In genomic region chr11:90314606-90315005, GRCm38 (mm10) we compare ENCODE assay signal across 20 mouse cellular contexts.
DNase-seq lines count a peak whose midpoint lies in the region; ATAC-seq lines count a peak whose summit lies in the region.
"Had no signal": no experiment of that assay in that cellular context is flagged by ENCODE, and none has a peak within 500 bp of the region (broad histone marks: within the 10 kb centered on the region; RNA-seq: fewer than 3 reads in every experiment).

No protein-coding gene starts in this region.

- intact Hi-C loops in left cerebral cortex, postnatal 14 days (cut with DNase I), result loop anchor here (5.0 kb wide), 4 partner anchors 53 to 308 kb away; no protein-coding TSS in a partner anchor

- ATAC-seq in frontal cortex, adult (ENCODE audit: low TSS enrichment), result peak; percentile 59; the same call in 1 of the 2 replicates
- ATAC-seq: activated CD4-positive, CD25-positive, alpha-beta regulatory T cell, adult 4 months; CD4-positive, CD25-positive, alpha-beta regulatory T cell, adult 4 months; forebrain, embryonic 13.5 days; forebrain, embryonic 15.5 days; forebrain, postnatal 0 days; Patski had no signal

- DNase-seq in frontal cortex, postnatal 14 days (ENCODE audit: low spot score in 2 of 2), result no peak
- DNase-seq in left cerebral cortex, postnatal 14 days (ENCODE audit: low spot score in 2 of 2), result peak; percentile 27 to 78
- no peak for DNase-seq in left cerebral cortex, adult 9 months (ENCODE audit: low spot score in 2 of 2)
- peak; percentile 61 for DNase-seq in brain, adult 2 months (ENCODE audit: low read depth, low spot score)
- DNase-seq in adrenal gland, postnatal 10 days, result no peak
- DNase-seq: adrenal gland, adult 8-10 months; adrenal gland, postnatal 25 days; B cell, adult 2 months; cerebellum, adult 11-12 months; cerebellum, adult 2 months; cerebellum, adult 9-10 months; cerebellum, postnatal 10 days; cerebellum, postnatal 25 days; forebrain, postnatal 0 days had no signal

Comparison
In these comparisons a context has a peak if more than half of its experiments do, and no peak if none do; other contexts are left out.
1. DNase-seq: peak in left cerebral cortex, postnatal 14 days (2 of 2) and brain, adult 2 months (single experiment); none in frontal cortex, postnatal 14 days (0 of 2), left cerebral cortex, adult 9 months (0 of 2) and adrenal gland, postnatal 10 days (single experiment).